Mouse (Mus musculus) NIH3T3 (cell line): ENCODE results near the gene Olfr1505.

Experiments
- DNase-seq: peaks from one replicate; pipeline ENCODE4 v3.0.0-alpha.2; 2012; ENCODE audit warnings: low read depth

The Olfr1505 gene

GRCm38 (mm10) chr19:13913230-13913629, at the start of gene Olfr1505:
Olfr1505 (plus strand) TSS chr19:13913530.
- DNase-seq, result no peak

DNA sequence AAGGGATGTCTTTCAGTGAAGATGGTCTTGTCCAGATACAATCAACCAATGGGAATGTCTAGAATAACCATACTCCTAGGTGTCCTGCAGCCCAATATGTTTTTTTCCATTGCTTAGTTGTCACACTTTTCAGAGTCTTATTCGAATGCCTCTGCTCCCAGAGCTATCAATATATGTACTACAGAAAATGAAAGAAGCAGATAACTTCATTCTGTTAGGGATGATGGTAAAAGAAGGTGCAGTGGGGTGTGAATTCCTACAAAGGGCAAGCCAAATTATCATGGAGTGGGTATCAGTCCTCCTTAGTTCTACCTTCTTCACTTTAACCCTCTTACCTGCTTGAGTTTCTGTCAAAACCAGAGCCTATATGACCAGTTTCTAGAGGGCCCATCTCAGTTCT, 15.5 kb upstream of the Olfr1505 start, which contains the start of gene Olfr1504:
Olfr1504 (minus strand) TSS at position 101 of the 400 bp plus-strand sequence.
- no peak for DNase-seq
